Mouse (Mus musculus) c-Kit-positive CD71-positive TER-119-negative erythroid progenitor cells, embryonic 14.5 days (primary cell): ENCODE results near the gene Tmbim4.

Source experiments
- DNase-seq: peaks from one replicate; pipeline ENCODE4 v3.0.0-alpha.2; 2013; ENCODE audit warnings: low read depth

The Tmbim4 gene

GRCm38 (mm10) chr10:120245681-120246080 is 44.3 kb downstream of the Tmbim4 start:
- DNase-seq: no peak

GRCm38 (mm10) chr10:120246994-120247750 is 45.8 kb downstream of the Tmbim4 start:
- peak; percentile 55 for DNase-seq

DNA sequence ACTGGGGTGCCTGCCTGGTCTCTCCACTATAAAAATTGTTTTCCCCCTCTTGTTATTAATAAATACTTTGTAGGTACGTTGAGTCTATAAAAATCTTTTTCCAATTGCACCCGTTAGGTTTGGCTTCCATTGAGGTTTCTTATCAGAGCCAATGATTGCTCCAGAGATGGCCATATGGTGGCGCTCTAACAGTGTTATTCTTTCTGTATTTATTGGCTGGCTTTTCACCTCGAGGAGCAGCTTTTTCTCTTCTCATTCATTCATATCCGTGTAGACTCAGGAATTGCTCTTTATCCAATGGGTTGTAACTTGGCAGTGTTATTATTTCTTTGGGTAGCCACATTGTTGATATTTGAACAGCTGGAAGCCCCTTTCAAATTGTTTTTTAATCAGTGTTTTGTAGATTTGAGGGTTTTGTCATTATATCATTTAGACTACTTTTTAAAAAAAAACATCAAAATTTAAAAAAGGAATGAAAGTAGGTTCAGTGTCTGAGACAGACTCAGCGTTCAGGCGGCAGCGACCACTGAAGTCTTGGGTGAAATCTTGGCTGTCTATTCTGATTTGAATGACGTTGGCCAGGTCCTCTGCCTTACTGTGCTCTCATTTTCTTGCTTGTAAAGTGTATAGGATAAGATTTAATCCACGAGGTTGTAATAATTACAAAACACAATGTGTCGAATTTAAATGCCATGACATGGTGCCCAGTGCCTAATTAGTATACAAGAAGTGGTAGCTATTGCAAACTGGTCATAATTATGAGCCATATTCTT is 49.7 kb downstream of the Tmbim4 start:
- no peak for DNase-seq

GRCm38 (mm10) chr10:120251791-120252190 is 50.4 kb downstream of the Tmbim4 start:
- no peak for DNase-seq

- DNase-seq: no peak
Measured at GRCm38 (mm10) chr10:120252800-120253199, 51.4 kb downstream of the Tmbim4 start.

- peak; percentile 25 for DNase-seq
Measured at GRCm38 (mm10) chr10:120257231-120257630, 55.8 kb downstream of the Tmbim4 start.

DNA sequence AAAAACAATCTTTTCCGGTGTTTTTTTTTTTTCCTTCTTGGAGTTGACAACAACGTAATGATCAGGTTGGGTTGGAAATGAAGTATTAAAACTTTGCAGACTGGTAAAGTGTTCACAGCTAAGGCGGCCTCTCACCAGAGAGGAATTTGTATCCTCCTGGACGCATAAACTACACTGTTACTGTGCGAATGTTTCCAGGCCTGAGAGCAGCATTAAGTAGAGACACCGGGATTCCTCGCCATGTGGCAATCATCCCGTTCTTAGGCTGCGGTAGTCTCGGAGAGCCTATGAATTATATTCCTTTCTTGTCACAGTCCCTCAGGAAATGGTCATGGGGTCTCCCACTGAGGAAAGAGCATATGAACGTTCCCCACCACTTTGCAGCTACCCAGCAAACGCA is 66.4 kb downstream of the Tmbim4 start:
- no peak for DNase-seq

- no peak for DNase-seq
Measured at GRCm38 (mm10) chr10:120269946-120270345, 68.6 kb downstream of the Tmbim4 start.

- DNase-seq: peak; percentile 47
Measured at GRCm38 (mm10) chr10:120270777-120271176, 69.4 kb downstream of the Tmbim4 start.

DNA sequence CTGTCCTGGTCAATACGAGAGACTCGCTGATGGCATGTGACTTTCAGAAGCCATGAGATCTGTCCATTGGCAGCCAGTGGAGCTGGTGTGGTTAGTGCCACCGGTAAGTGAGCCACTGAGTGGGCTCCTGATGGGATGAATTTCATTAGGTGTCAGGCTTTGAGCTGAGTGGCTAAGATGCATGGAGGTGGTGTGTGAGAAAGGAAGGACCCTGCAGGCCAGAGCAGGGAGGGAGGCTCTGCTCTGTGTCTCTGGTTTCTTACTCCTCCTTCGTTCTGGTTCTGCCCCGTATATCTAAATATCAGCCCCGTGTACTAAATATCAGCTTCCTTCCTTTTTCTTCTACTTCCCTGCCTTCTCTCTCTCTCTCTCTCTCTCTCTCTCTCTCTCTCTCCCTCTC is 69.9 kb downstream of the Tmbim4 start:
- no peak for DNase-seq

- DNase-seq: no peak
Measured at GRCm38 (mm10) chr10:120271879-120272269, 70.5 kb downstream of the Tmbim4 start.

DNA sequence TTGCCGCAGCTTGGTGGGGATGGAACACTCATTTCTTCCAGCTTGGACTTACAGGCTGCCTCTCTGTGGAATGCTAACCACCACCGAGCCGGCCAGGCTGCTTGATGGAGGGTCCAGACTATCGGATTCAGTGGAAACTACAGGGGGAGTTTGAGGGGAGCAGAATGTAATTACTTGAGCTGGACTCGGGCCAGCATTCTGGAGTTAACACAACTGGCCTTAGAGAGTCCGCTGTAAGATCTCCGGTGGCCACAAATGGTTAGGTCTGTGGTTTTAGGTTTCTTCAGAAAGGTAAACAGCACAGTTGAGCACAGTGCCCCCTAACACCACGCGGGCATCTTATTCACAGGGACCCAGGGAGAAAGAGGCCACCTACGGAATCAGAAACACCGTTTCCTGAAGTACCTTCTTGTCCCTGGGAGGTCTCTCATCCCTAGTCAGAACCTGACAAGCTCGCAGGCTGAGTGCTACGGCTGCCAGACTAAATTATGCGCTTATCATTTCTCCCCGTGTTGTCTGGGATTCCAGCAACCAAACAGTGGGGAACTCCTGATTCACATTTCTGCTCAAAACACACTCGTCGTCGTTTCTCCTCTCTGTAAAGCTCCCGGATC is 71.0 kb downstream of the Tmbim4 start:
- no peak for DNase-seq

DNA sequence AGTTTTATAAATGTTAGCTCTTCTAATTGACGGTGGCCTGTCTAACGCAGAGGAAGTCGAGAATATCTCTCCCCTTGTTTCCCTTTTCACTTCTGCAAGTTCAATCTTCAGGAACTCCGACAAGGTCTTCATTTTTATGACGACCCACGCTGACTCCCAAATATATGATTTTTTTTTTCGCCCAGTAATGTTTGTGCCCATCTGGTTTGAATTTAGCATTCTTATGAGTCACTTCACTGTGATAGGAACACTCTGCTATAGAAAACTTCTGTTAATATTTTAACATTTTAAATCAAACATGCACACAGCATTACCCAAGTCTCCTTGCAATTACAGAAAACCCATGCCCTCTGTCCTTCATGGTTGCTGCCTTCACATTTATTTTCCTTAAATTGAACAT is 71.9 kb downstream of the Tmbim4 start:
- DNase-seq: no peak
